Mouse (Mus musculus) liver, postnatal 0 days (tissue): Measurements from ENCODE around the gene Lmnb2. TPM values are rescaled to one million over a fixed set of nuclear protein-coding genes. Genes with fewer than 3 reads are reported as not detected.

ENCODE experiments used
- ATAC-seq: fragments of 200-750 bp; cut with Nextera tagmentation; 2 replicates; pipeline ENCODE4 v1.8.0; 2017; ENCODE audit warnings: mild to moderate bottlenecking, moderate library complexity
- DNase-seq: peaks from one replicate; pipeline ENCODE4 v3.0.0-alpha.2; 2016
- H3K27ac ChIP-seq: fragments of 300-500 bp; sonication (generic); 2 replicates; pipeline ENCODE4 v1.5.1; 2014; ENCODE audit warnings: antibody characterized with exemption, moderate library complexity, mild to moderate bottlenecking, low read depth
- H3K27me3 ChIP-seq: fragments of 300-500 bp; sonication (generic); 2 replicates; pipeline ENCODE4 v1.6.1; 2014; ENCODE audit warnings: low read length, control low read depth, mixed read lengths; ENCODE audit not compliant: insufficient read depth
- H3K36me3 ChIP-seq: fragments of 300-500 bp; sonication (generic); replicated peaks from 2 replicates; pipeline ENCODE4 v1.6.1; 2014; ENCODE audit warnings: mild to moderate bottlenecking, control low read depth, low read length, moderate library complexity, mixed read lengths; ENCODE audit not compliant: insufficient read depth
- H3K4me1 ChIP-seq: fragments of 300-500 bp; sonication (generic); 2 replicates; pipeline ENCODE4 v1.6.1; 2014; ENCODE audit warnings: antibody characterized with exemption, mild to moderate bottlenecking, control low read depth; ENCODE audit not compliant: insufficient read depth
- H3K4me2 ChIP-seq: fragments of 300-500 bp; sonication (generic); 2 replicates; pipeline ENCODE4 v1.6.1; 2014; ENCODE audit warnings: low read depth, mild to moderate bottlenecking, low read length, moderate library complexity, mixed read lengths
- H3K4me3 ChIP-seq: fragments of 300-500 bp; sonication (generic); 2 replicates; pipeline ENCODE4 v1.5.1; 2014; ENCODE audit warnings: low read depth, low read length
- H3K9ac ChIP-seq: fragments of 300-500 bp; sonication (generic); replicated peaks from 2 replicates; pipeline ENCODE4 v1.6.1; 2014; ENCODE audit warnings: mild to moderate bottlenecking, moderate library complexity
- H3K9me3 ChIP-seq: fragments of 300-500 bp; sonication (generic); 2 replicates; pipeline ENCODE4 v1.6.1; 2016; ENCODE audit warnings: mild to moderate bottlenecking, control low read depth, low read length, mixed read lengths
- CTCF ChIP-seq: sonication (generic); IDR thresholded peaks from 2 replicates; pipeline ENCODE4 v1.5.1; 2016; ENCODE audit warnings: antibody characterized with exemption, low read depth
- EP300 ChIP-seq: IDR thresholded peaks from 2 replicates; pipeline ENCODE4 v1.6.1; 2016; ENCODE audit warnings: antibody characterized with exemption, low read depth, mild to moderate bottlenecking
- WGBS: fragments of 180-500 bp; shearing (Covaris S2); extraction: QIAGEN DNeasy Blood & Tissue Kit; methylation state at CpG from one replicate; pipeline ENCODE4 v1.1.7; 2014; ENCODE audit not compliant: insufficient replicate concordance; 5-methylcytosine and 5-hydroxymethylcytosine counted together
- polyA plus RNA-seq: library from polyadenylated mRNA; unstranded; fragments of >200 nt; fragmentation: Nextera tagmentation; extraction: Ambion mirVana; gene quantifications from 2 replicates; pipeline ENCODE4 v1.2.1, GENCODE M21; 2015

Lmnb2 gene
- polyA plus RNA-seq: 5.4 and 6.5 TPM in 2 replicates

DNA sequence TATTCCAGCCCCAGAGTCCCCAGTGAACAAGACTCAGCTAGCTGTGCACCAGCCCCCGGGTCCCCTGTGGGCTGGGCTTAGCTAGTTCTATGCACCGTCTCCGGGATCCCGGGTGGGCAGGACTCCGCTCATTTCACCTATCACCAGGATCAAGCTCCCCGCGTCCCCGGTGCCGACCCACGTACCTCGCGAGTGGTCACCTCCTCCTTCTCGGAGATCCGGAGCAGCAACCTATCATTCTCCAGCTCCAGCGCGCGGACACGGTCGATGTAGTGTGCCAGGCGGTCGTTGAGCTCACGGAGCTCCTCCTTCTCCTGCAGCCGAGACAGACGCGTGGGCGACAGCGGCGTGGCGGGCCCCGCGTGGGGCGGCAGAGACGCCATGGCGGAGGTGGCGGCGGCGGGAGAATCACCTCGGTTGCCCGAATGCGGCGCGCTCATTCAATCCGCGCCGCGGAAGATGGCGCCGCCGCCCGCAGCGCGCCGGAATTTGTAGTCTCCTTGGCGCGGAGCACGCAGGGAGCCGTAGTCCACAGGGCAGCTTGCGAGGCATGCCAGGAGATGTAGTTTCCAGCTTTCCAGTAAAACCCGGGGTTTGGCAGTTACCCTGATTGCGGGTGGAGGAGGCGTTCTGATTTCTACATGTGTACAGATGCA lies at the start of gene Lmnb2:
Gene Lmnb2, minus strand, starts transcription at position 467 of the 656 bp plus-strand sequence.
- H3K36me3 ChIP-seq: no peaks in the 10 kb centered on the region
- peaks cover 44% of the 10 kb centered on the region for H3K4me1 ChIP-seq
- WGBS: under 1% methylated on average over 59 of the region's 61 CpGs
- H3K9me3 ChIP-seq: no peaks in the 10 kb centered on the region
- peak within 1 kb of the TSS; percentile 76 for H3K9ac ChIP-seq
- ATAC-seq (peak; percentile 49), DNase-seq (peak; percentile 77)
- H3K4me2 ChIP-seq: peak within 1 kb of the TSS; percentile 80
- H3K27me3 ChIP-seq: no peaks in the 10 kb centered on the region
- H3K27ac ChIP-seq: peak within 1 kb of the TSS; percentile 70
- peak within 1 kb of the TSS; percentile 85 for H3K4me3 ChIP-seq
- TF ChIP-seq CTCF (no peak), EP300 (no peak)

DNA sequence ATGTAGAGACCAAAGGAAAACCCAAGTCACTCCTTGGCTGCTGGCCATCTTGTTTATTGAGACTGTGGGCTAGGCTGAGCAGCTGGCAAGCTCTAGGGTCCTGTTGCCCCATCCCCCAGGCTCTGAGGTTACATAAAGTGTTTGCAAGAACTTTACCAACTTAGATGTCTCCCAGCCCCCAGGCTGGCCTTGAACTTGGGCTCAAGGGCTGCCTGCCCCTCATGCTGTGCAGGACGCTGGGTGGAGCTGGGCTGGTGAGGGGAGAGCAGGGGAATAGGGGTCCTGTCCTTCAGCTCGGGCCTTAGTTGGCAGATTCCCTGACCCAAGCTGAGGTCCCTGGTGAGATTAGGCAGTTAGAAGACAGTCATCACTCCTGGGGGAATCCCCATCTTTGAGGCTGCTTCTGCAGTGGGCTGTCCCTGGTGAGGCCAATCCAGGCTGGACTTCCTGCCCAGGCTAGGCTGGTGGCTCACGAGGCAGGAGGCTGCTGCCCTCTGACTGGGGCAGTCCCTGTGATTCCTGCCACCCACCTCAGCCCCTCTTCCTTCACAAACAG lies 49.1 kb upstream of the Lmnb2 start:
- no peak for TF ChIP-seq EP300
- TF ChIP-seq CTCF: no peak
- 48% methylated on average over 3 of the region's 3 CpGs for WGBS
- Histone ChIP-seq H3K27ac (no peak overlapping the region), H3K9me3 (no peaks in the 10 kb centered on the region), H3K9ac (no peak overlapping the region), H3K27me3 (no peaks in the 10 kb centered on the region), H3K4me1 (peaks cover 33% of the 10 kb centered on the region), H3K4me2 (no peak overlapping the region), H3K4me3 (no peak overlapping the region), H3K36me3 (no peaks in the 10 kb centered on the region)
- ATAC-seq: no peak
- DNase-seq: no peak

DNA sequence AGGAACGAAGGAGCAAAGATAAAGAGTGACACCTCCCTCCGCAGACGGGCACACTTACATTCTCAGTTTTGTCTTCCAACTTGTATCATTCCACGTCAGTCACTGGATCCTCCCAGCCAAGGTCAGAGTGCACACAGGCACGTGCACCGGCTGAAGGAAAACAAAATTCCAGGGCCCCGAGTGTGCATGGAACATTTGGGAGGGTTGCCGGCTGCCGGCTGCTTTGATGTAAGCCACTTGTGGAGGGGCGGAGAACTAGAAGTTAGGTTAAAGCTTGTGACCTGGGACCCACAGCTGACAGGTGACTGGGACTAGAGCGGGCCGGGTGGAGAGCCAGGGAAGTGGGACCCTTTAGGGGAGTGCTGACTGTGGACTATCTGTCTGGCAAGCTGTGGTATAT lies 48.3 kb upstream of the Lmnb2 start:
- WGBS: 53% methylated on average over 12 of the region's 12 CpGs
- Histone ChIP-seq H3K4me3 (no peak overlapping the region), H3K9me3 (no peaks in the 10 kb centered on the region), H3K9ac (no peak overlapping the region), H3K27ac (no peak overlapping the region), H3K4me1 (peaks cover 26% of the 10 kb centered on the region), H3K4me2 (no peak overlapping the region), H3K27me3 (no peaks in the 10 kb centered on the region), H3K36me3 (no peaks in the 10 kb centered on the region)
- DNase-seq: no peak
- ATAC-seq: peak; percentile 23; the same call in 1 of the 2 replicates
- TF ChIP-seq CTCF (no peak), EP300 (no peak)

DNA sequence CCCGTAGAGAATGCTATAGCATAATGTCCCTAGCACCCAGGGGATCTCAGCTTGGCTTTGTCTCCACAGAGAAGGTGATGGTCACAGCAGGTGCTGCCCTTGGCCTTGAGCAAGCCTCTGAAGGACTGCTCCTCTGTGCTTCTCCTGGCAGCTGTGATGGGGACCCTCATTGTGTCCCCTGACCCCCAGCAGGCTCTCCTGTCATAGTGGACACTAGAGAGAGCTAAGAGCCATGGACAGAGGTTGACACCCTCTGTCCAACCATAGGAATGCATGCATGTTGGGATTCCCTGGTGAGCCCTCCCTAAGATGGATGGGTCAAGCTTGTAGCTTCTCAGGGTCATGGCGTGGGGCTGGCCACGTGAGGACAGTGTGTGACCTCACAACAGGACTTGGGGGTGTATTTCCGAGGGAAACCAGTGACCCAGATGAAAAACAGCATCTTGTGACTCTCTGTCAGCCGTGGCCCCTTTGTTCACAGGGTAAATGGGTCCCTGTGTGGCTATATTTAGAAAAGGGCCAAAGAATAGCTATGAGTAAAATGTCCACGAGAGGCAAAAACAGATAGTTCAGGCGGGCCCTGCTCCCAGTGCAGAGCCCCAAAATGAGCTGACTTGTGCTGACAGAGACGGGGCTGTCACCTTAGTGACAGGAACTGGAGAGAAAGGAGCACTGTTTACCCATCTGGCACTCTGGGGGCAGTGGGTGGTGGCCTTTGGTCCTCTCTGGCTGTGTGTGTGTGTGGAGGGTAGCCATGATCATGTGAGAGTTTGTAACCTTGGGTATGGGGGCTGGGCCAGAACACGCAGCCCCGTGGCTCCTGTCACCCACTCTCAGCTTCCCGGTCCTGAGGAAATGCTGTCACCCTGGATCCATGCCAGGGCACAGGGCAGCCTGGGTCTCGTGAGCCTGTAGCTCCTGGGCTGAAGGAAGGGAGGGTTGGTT lies 45.3 kb upstream of the Lmnb2 start:
- peak; percentile 51 for ATAC-seq
- Histone ChIP-seq H3K4me3 (no peak overlapping the region), H3K4me2 (no peak overlapping the region), H3K27me3 (no peaks in the 10 kb centered on the region), H3K4me1 (peaks cover 39% of the 10 kb centered on the region), H3K9me3 (no peaks in the 10 kb centered on the region), H3K36me3 (no peaks in the 10 kb centered on the region), H3K27ac (peak overlapping the region; percentile 93), H3K9ac (peak overlapping the region; percentile 38; the same call in 1 of the 2 replicates)
- TF ChIP-seq EP300 (peak; percentile 71; the same call in 1 of the 2 replicates), CTCF (no peak)
- DNase-seq: peak; percentile 77
- WGBS: 34% methylated on average over 12 of the region's 12 CpGs

DNA sequence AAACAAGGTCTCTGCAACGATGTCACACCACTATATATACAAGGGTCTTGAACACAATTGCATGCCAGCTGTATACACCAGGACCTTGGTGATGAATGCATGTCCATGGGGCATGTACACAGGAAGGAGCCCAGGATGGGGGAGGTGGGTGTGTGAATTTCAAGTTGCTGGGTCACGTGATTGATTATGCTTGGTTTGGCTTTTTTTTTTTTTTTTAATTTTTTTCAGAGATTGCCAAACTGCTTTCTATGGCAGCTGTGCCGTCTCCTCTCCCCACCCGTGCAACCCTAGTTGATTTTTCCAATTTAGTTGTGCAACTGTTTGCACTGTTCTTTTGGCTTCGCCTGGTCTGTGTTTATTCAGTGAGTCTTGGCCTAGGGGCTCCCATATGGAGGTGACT lies 44.5 kb upstream of the Lmnb2 start:
- Histone ChIP-seq H3K9me3 (no peaks in the 10 kb centered on the region), H3K36me3 (no peaks in the 10 kb centered on the region), H3K27me3 (no peaks in the 10 kb centered on the region), H3K4me2 (no peak overlapping the region), H3K4me3 (no peak overlapping the region), H3K27ac (peak overlapping the region; percentile 93), H3K9ac (peak overlapping the region; percentile 38; the same call in 1 of the 2 replicates), H3K4me1 (peaks cover 39% of the 10 kb centered on the region)
- DNase-seq: no peak
- peak; percentile 60; the same call in 1 of the 2 replicates for TF ChIP-seq EP300
- TF ChIP-seq CTCF: no peak
- peak; percentile 33 for ATAC-seq
- 47% methylated on average over 5 of the region's 5 CpGs for WGBS

DNA sequence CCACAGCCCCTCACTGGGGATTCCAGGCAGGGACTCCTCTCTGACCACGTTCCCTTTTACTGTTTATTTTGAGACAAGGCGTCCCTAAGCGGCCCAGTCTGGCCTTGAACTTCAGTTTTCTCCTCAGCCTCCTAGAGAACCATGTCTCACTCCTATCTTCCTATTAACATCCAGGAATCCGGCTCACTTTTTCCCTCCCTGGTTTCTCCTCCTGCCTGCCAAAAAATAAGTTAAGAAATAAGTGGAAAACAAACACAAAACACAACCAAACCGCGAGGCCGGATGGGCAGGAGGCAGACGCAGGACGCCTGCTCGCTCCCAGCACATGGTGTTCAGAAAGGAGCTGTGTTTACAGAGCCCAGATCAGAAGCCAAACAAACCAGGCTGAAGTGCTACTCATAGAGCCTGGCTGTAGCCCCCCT lies 44.0 kb upstream of the Lmnb2 start:
- Histone ChIP-seq H3K9me3 (no peaks in the 10 kb centered on the region), H3K36me3 (no peaks in the 10 kb centered on the region), H3K27me3 (no peaks in the 10 kb centered on the region), H3K27ac (peak overlapping the region; percentile 93), H3K4me3 (no peak overlapping the region), H3K4me1 (peaks cover 36% of the 10 kb centered on the region), H3K4me2 (no peak overlapping the region), H3K9ac (no peak overlapping the region)
- WGBS: 48% methylated on average over 10 of the region's 10 CpGs
- no peak for TF ChIP-seq CTCF
- peak; percentile 24; the same call in 1 of the 2 replicates for TF ChIP-seq EP300
- DNase-seq: peak; percentile 55
- peak; percentile 47 for ATAC-seq
